Mouse (Mus musculus) G1E (cell line): ENCODE measurements around the gene Dnajb8. TPM values are rescaled to one million over a fixed set of nuclear protein-coding genes. Genes with fewer than 3 reads are reported as not detected.
A peak's percentile ranks its signal among the peaks of the same experiment; 100 is the strongest.

Experiments
- ATAC-seq: 2 replicates; pipeline ENCODE4 v1.8.0; 2016; ENCODE audit warnings: mild to moderate bottlenecking; ENCODE audit not compliant: insufficient number of reproducible peaks, poor library complexity, low FRiP score, severe bottlenecking; ENCODE audit errors: extremely low read depth
- DNase-seq: peaks from one replicate; pipeline ENCODE4 v3.0.0; 2012; ENCODE audit warnings: low spot score
- H3K27me3 ChIP-seq: 2 replicates; pipeline ENCODE4 v1.6.1; 2012; ENCODE audit warnings: mild to moderate bottlenecking, low read length, inconsistent platforms; ENCODE audit not compliant: insufficient read depth
- H3K36me3 ChIP-seq: replicated peaks from 2 replicates; pipeline ENCODE3; 2012; ENCODE audit warnings: mild to moderate bottlenecking, inconsistent platforms
- H3K4me1 ChIP-seq: 2 replicates; pipeline ENCODE4 v1.6.1; 2012; ENCODE audit warnings: low read depth, low read length, inconsistent platforms, mixed read lengths; ENCODE audit not compliant: insufficient read depth
- H3K4me3 ChIP-seq: 2 replicates; pipeline ENCODE4 v1.5.1; 2012; ENCODE audit warnings: low read depth, mild to moderate bottlenecking, inconsistent platforms, low read length, moderate library complexity, mixed read lengths
- H3K9me3 ChIP-seq: replicated peaks from 2 replicates; pipeline ENCODE4 v1.6.1; 2012; ENCODE audit warnings: inconsistent platforms
- CTCF ChIP-seq: IDR thresholded peaks from 2 replicates; pipeline ENCODE4 v1.5.1; 2012; ENCODE audit warnings: low read depth, low read length, inconsistent platforms, mixed read lengths
- GATA1 ChIP-seq: IDR thresholded peaks from 2 replicates; pipeline ENCODE4 v1.6.1; 2012; ENCODE audit warnings: borderline replicate concordance, low read length, inconsistent platforms, mixed read lengths
- GATA2 ChIP-seq: IDR thresholded peaks from 2 replicates; pipeline ENCODE4 v1.6.1; 2012; ENCODE audit warnings: low read depth, low read length, inconsistent platforms, borderline replicate concordance
- POLR2AphosphoS5 ChIP-seq: IDR thresholded peaks from 2 replicates; pipeline ENCODE4 v1.6.1; 2012; ENCODE audit warnings: low read depth, low read length, inconsistent platforms; ENCODE audit not compliant: insufficient replicate concordance
- TAL1 ChIP-seq: conservative IDR thresholded peaks from 2 replicates; pipeline ENCODE4 v1.6.1; 2012; ENCODE audit warnings: low read depth, low read length, inconsistent platforms, mixed read lengths
- polyA plus RNA-seq: library from polyadenylated mRNA; stranded (reverse); fragments of >175 nt; gene quantifications from 2 replicates; pipeline ENCODE4 v1.2.3, GENCODE M21; 2012
- total RNA-seq, 2 experiments: library from RNA; stranded (forward) in 1 of 2; stranded (reverse) in 1 of 2; fragments of 200-1000 nt in 1 of 2; fragments of >200 nt in 1 of 2; fragmentation: Nextera tagmentation in 1 of 2; gene quantifications; 2 replicates each; pipeline ENCODE4 v1.2.3; 2014 to 2017

The Dnajb8 gene
- total and polyA plus RNA-seq, 3 experiments, result 0.11 TPM; not detected in 2

DNA sequence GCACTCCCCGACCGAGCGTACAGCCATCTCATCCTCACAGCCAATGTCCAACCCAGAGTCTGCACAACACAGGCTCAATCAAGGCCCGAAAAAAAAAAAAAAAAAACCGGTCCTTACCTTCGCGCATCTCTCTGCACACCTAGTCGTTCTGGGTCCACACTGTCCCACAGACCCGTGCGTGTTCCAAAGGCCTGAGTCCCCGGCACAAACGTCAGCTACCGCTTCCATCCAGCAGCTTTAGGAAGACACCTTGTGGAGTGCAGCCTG, 32.1 kb upstream of the Dnajb8 start:
- TF ChIP-seq POLR2AphosphoS5, result no peak
- TF ChIP-seq GATA2, result no peak
- TF ChIP-seq CTCF, result no peak
- no peak for TF ChIP-seq GATA1
- no peak for TF ChIP-seq TAL1
- Histone ChIP-seq H3K27me3 (no peaks in the 10 kb centered on the region), H3K4me3 (peak overlapping the region; percentile 70)

DNA sequence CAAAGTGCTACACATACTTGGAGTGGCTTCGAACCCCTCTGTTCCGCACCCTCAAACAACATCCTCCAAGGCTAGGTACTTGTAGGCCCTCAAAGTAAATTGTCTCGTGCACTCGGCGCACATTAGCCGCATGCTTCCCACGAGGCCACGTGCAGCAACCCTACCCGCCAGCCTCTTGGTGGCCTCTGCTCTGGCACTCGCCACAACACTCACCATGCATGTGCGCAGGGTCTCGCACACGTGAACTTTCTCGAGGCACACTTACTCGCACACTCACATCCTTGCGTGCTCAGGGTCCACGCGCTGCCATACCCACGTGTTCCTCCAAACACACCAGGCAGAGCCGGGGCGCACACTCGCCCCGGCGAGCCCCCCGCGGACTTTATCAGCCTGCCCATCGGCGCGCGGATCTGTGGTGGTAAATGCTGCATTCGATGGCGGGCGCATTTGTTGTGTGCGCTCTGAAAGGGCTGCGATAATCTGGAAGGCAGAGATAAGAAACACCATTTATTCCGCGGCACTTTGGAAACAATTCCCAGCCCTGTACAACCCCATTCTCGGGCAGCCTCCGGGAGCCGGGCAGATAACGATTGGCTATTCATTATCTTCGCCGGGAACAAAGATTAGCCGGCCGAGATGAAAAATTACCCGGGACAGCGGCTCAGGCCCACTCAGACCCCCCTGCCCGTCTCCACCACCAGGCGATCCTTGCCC, 31.6 kb upstream of the Dnajb8 start:
- H3K4me3 ChIP-seq, result peak overlapping the region; percentile 70
- peaks cover 80% of the 10 kb centered on the region for H3K36me3 ChIP-seq
- H3K4me1 ChIP-seq, result peaks cover 88% of the 10 kb centered on the region
- ATAC-seq (peak; percentile 16; the same call in 1 of the 2 replicates), DNase-seq (peak; percentile 54)
- H3K9me3 ChIP-seq, result no peaks in the 10 kb centered on the region
- TF ChIP-seq TAL1 (peak; percentile 85), POLR2AphosphoS5 (no peak)
- H3K27me3 ChIP-seq, result no peaks in the 10 kb centered on the region

More for the DNA sequence above, 32.1 kb upstream of the Dnajb8 start:
- ATAC-seq (no peak), DNase-seq (no peak)
- peaks cover 84% of the 10 kb centered on the region for H3K4me1 ChIP-seq
- H3K36me3 ChIP-seq, result peaks cover 77% of the 10 kb centered on the region
- no peaks in the 10 kb centered on the region for H3K9me3 ChIP-seq

DNA sequence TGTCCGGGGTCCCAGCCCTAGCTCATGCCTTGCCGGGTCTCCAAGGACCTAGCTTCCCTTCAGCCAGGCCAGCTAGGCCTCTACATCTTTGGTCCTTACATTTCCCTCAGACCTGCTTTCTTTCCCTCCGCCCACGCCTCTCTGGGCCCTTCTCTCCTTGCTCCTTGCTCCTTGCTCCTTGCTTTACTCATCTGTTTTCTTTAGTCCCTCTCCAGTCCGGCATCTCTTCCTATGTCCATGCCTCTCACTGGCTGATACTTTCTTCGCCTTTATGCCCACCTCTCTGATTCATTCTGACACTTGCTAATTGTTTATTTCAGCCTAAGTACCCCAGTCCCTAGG, 31.1 kb upstream of the Dnajb8 start:
- Histone ChIP-seq H3K4me1 (peaks cover 89% of the 10 kb centered on the region), H3K9me3 (no peaks in the 10 kb centered on the region), H3K27me3 (no peaks in the 10 kb centered on the region), H3K36me3 (peaks cover 79% of the 10 kb centered on the region), H3K4me3 (peak overlapping the region; percentile 70; the same call in 1 of the 2 replicates)
- ATAC-seq (no peak), DNase-seq (peak; percentile 36)
- TF ChIP-seq GATA1 (no peak), CTCF (no peak), POLR2AphosphoS5 (no peak), GATA2 (no peak), TAL1 (no peak)

DNA sequence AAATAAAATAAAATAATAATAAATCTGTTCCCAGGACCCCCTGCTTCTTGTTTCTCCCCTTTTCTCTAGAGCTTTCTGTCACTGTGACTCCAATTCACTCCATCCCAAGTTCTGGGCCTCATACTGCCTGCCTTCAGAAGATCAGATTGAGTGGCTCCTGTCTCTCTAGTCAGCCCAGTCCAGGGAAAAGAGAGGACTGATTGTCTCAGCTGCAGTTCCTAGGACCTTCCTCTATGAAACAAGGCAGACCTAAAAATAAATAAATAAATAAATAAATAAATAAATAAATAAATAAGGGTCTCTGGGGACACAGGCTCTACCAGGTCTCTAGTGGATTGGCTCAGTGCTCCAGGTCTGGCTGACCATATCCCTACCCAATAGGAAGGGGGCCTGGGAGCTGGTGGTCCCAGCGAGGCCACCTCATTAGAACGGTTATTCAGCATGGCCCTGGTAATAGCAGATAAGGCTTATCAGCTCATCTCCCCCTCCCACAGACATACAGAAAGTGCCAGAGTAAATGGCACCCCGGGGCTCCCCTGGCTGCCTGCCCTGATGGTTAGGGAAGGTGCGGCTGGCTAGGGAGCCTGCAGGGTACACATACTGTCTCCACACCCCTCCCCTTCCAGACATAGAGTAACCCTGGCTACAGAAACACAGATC, 30.5 kb upstream of the Dnajb8 start:
- peak; percentile 41 for ATAC-seq
- H3K9me3 ChIP-seq, result no peaks in the 10 kb centered on the region
- peaks cover 79% of the 10 kb centered on the region for H3K36me3 ChIP-seq
- H3K4me3 ChIP-seq, result peak overlapping the region; percentile 58; the same call in 1 of the 2 replicates
- peaks cover 87% of the 10 kb centered on the region for H3K4me1 ChIP-seq
- H3K27me3 ChIP-seq, result no peaks in the 10 kb centered on the region
- TF ChIP-seq CTCF, result no peak
- peak; percentile 99 for TF ChIP-seq GATA2
- TF ChIP-seq POLR2AphosphoS5, result no peak
- TF ChIP-seq TAL1, result peak; percentile 90
- DNase-seq, result peak; percentile 70

DNA sequence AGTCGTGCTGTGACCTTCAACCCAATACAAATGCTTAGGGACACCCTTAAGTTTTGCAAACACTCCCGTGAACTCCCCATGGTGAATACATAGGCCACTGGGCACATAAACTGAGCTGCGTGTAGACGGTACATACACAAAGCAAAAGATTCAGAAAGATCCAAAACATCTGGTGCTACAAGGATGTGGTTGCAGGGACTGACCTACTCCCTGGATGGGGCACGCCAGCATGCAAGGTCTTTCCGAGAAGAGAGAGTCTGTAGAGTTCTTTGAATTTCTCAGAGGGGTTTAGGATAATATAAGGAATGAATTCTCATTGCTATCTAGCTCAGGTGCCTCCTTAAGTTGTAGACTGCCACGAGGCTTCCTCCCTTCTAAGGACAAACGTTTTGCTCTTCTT, 29.3 kb upstream of the Dnajb8 start:
- no peaks in the 10 kb centered on the region for H3K27me3 ChIP-seq

DNA sequence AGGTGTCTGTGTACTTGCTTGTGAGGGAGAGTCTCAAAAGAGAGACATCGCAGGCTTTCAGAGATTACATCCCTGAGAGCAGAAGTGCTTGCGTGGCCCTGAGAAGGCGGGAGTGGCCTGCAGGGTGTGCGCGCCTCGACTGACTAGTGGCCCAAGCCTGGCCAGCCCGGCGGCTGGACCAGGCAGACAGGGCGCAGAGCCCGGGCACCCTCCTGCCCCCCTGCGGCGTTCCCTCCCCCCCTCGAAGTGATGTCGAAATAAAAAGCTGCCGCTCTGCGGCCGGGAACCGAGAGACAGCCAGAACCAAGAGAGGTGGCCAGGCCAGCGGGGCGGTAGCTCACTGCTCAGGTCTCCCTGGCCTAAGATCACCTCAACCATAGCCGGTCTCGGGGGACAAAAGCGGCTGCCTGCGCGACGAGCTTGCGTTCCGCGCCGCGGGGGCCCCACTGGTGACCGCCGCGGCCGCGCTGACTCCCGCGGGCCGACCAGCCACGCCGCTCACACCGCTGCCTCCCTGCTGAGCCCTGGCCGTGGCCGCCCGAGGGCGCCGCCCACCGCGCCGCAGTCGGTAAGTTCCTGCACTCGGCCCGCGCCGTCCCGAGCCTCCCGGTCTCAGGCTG, 28.5 kb upstream of the Dnajb8 start, which contains the start of gene Gata2:
Gene Gata2 (plus strand): TSS at position 459 of the 620 bp plus-strand sequence.
- Histone ChIP-seq H3K9me3 (no peaks in the 10 kb centered on the region), H3K4me1 (peaks cover 75% of the 10 kb centered on the region), H3K4me3 (peak within 1 kb of the TSS; percentile 99), H3K36me3 (peaks cover 61% of the 10 kb centered on the region), H3K27me3 (no peaks in the 10 kb centered on the region)
- no peak for DNase-seq
- no peak for TF ChIP-seq GATA1
- TF ChIP-seq GATA2, result no peak
- TF ChIP-seq CTCF, result no peak
- TF ChIP-seq TAL1, result no peak
- no peak for TF ChIP-seq POLR2AphosphoS5
- ATAC-seq, result no peak

More for the DNA sequence above, 29.3 kb upstream of the Dnajb8 start:
- Histone ChIP-seq H3K9me3 (no peaks in the 10 kb centered on the region), H3K4me1 (peaks cover 80% of the 10 kb centered on the region), H3K4me3 (peak overlapping the region; percentile 99; the same call in 1 of the 2 replicates), H3K36me3 (peaks cover 69% of the 10 kb centered on the region)
- TF ChIP-seq GATA2 (no peak), CTCF (no peak), TAL1 (no peak), GATA1 (no peak), POLR2AphosphoS5 (no peak)
- DNase-seq, result no peak
- ATAC-seq, result no peak
